Mouse (Mus musculus) left cerebral cortex, adult 2 months (tissue): ENCODE measurements around the gene 4930524B15Rik. TPM values are rescaled to one million over a fixed set of nuclear protein-coding genes. Genes with fewer than 3 reads are reported as not detected.
A peak's percentile ranks its signal among the peaks of the same experiment; 100 is the strongest.

ENCODE experiments used
- DNase-seq, 2 experiments: peaks; one replicate each; pipeline ENCODE4 v3.0.0; 2021 to 2022; ENCODE audit warnings: low spot score in 2 of 2, mixed read lengths in 1 of 2; ENCODE audit errors: extremely low spot score in 1 of 2
- H3K27ac ChIP-seq: fragments of 200-600 bp; 2 replicates; pipeline ENCODE4 v1.8.1; 2022
- H3K4me3 ChIP-seq: fragments of 200-600 bp; 2 replicates; pipeline ENCODE4 v1.8.1; 2022
- CTCF ChIP-seq: fragments of 200-600 bp; IDR thresholded peaks from 2 replicates; pipeline ENCODE4 v1.8.1; 2022; ENCODE audit warnings: antibody characterized with exemption, mild to moderate bottlenecking, moderate library complexity
- intact Hi-C: fragments of 180-260 bp; cut with DNase I; formaldehyde crosslinking; loops from one replicate; pipeline ENCODE4 v1.15.1; 2025
- long read RNA-seq, 2 experiments: library from polyadenylated mRNA; stranded (forward); transcript quantifications; one replicate each; pipeline ENCODE4 v2.0.0; 2021; ENCODE audit warnings: borderline mapping rate in 2 of 2
- total RNA-seq, 2 experiments: library from RNA; stranded (reverse); gene quantifications; 2 replicates each; pipeline ENCODE4 v1.2.3; 2021

4930524B15Rik gene
- not detected for total RNA-seq
- long read RNA-seq, experiment 1, result 0 reads
- long read RNA-seq, experiment 2, result 0 reads

GRCm38 (mm10) chr11:31965256-31966134 lies at the start of gene 4930524B15Rik:
Gene 4930524B15Rik (plus strand): TSS chr11:31965592.
- intact Hi-C loops, result no loop called here
- Histone ChIP-seq H3K4me3 (peak within 1 kb of the TSS; percentile 36), H3K27ac (no peak within 1 kb of the TSS)
- DNase-seq, result no peak
- no peak for TF ChIP-seq CTCF

GRCm38 (mm10) chr11:31917769-31918168 lies 47.6 kb upstream of the 4930524B15Rik start:
- DNase-seq, result no peak
- Histone ChIP-seq H3K27ac (no peak overlapping the region), H3K4me3 (no peak overlapping the region)
- TF ChIP-seq CTCF, result no peak
- intact Hi-C loops, result no loop called here

- H3K4me3 ChIP-seq, result no peak overlapping the region
- no peak for DNase-seq
- no peak overlapping the region for H3K27ac ChIP-seq
These were observed 35.3 kb upstream of the 4930524B15Rik start for GRCm38 (mm10) chr11:31930051-31930450.

DNA sequence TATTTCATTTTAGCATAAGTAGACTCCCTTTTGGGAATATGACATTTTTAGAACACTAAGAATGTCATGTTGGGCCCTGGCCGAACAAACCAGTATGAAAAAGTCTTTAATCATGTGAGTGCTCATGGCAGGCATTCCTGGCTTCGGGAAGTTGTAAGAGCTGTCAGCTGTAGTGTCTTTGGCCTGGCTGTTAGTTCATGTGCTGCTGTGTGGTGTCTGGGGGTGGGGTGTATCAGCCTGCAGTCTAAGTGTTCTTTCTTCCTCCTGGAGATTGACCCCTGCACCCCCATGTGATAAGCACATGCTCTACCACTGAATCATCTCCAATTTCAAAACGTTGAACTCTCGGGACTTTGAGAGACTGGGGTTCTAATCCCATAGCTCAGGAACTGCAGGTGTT lies 29.7 kb upstream of the 4930524B15Rik start:
- no peak for DNase-seq
- Histone ChIP-seq H3K27ac (no peak overlapping the region), H3K4me3 (no peak overlapping the region)
- intact Hi-C loops, result loop anchor here (2.0 to 5.0 kb wide), 2 partner anchors 53 to 173 kb away; no protein-coding TSS in a partner anchor
- TF ChIP-seq CTCF, result no peak

More at GRCm38 (mm10) chr11:31930051-31930450, 35.3 kb upstream of the 4930524B15Rik start:
- no peak for TF ChIP-seq CTCF
- intact Hi-C loops, result no loop called here

GRCm38 (mm10) chr11:31936910-31937525 lies 28.4 kb upstream of the 4930524B15Rik start:
- peak overlapping the region; percentile 45; the same call in 1 of the 2 replicates for H3K27ac ChIP-seq
- DNase-seq, result no peak

GRCm38 (mm10) chr11:31940898-31941639 lies 24.3 kb upstream of the 4930524B15Rik start:
- Histone ChIP-seq H3K4me3 (no peak overlapping the region), H3K27ac (peak overlapping the region; percentile 88)
- no peak for TF ChIP-seq CTCF
- peak; percentile 69 to 74 for DNase-seq
- intact Hi-C loops, result no loop called here

More at GRCm38 (mm10) chr11:31936910-31937525, 28.4 kb upstream of the 4930524B15Rik start:
- no peak for TF ChIP-seq CTCF
- intact Hi-C loops, result loop anchor here (2.0 to 5.0 kb wide), 2 partner anchors 54 to 175 kb away; no protein-coding TSS in a partner anchor
- H3K4me3 ChIP-seq, result no peak overlapping the region

DNA sequence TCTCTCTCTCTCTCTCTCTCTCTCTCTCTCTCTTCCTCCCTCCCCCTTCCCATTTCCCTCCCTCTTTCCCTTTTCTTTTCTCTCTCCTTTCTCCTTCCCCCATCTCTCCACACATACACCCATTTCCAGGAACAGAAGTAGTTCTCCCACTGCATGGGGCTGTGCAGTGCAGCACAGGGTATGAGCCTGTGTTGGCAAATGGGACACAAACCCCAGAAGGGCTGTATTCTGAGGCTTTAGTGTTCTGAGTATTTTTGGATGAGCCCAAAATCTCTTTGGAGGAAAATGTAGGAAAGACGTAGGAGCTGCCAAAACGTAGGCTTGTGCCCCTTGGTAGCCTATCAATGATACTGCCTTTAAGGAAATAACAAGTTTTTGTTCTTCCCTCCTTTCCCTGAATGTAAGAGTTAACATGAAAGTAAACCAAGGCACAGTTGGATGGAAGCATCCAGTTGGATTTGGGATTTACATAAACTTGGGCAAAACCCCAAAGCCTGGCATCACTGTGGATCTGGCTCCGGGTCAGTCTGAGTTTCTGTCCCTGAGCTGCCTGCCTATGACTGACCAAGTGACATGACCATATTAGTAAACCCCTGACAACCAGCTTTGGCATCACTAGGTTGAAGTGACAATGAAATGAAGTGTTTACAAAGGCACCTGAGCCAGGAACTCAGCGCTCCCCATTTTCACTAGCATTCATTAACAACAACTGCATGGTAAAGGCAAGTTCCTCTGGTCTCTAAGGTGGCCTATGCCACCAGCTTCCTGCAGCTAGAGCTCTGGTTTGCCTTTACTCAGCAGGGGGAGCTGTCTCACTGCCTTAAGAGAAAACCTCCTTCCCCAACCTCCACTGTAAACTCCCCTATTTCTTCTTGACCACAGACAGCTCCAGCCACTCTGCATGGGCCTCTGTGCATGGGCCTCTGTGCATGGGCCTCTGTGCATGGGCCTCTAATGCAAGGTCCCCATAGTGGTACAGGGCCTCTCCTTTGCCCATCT lies 23.5 kb upstream of the 4930524B15Rik start:
- peak; percentile 53 for TF ChIP-seq CTCF
- H3K27ac ChIP-seq, result peak overlapping the region; percentile 71
- intact Hi-C loops, result no loop called here

DNA sequence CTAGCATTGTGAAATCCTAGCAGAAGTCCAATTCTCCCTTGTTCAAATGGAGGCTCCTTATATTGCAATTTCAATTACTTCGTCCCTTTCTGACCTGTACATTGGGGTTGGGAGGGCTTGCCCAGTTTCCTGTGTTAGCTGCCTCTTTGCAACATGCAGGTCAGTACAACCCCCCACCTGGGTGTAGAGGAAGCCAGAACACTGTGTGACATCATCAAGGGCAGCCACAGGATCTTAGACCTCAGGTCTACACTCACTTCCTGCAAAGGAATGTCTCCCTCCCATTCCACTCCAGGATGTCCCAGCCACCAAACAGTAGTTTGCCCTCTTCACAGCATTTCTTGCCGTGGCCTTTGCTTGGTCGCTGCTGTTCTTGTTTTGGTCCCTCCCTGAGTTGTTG lies 19.9 kb upstream of the 4930524B15Rik start:
- no peak for TF ChIP-seq CTCF
- H3K4me3 ChIP-seq, result no peak overlapping the region
- no peak for DNase-seq
- intact Hi-C loops, result loop anchor here (5.0 kb wide), 1 partner anchor 73 kb away; the partner anchor contains the start of gene Cpeb4
- no peak overlapping the region for H3K27ac ChIP-seq

More for the DNA sequence above, 23.5 kb upstream of the 4930524B15Rik start:
- no peak overlapping the region for H3K4me3 ChIP-seq
- DNase-seq, result no peak

- peak overlapping the region; percentile 53 for H3K4me3 ChIP-seq
- no peak for DNase-seq
- TF ChIP-seq CTCF, result no peak
- peak overlapping the region; percentile 73 for H3K27ac ChIP-seq
- intact Hi-C loops, result loop anchor here (1.0 to 5.0 kb wide), 2 partner anchors 76 to 273 kb away; partner anchors contain the start of gene Cpeb4
These were observed 16.7 kb upstream of the 4930524B15Rik start for GRCm38 (mm10) chr11:31948462-31949330.
